Mouse (Mus musculus) spleen, postnatal 10 days (tissue): Measurements from ENCODE around the gene Gm17455.

ENCODE experiments used
- DNase-seq, 2 experiments: peaks; one replicate each; pipeline ENCODE4 v3.0.0; 2021 to 2022; ENCODE audit warnings: low spot score in 2 of 2

Gm17455 gene

GRCm38 (mm10) chr10:60399449-60399848 lies at the start of gene Gm17455:
TSS of gene Gm17455 (plus strand) at chr10:60399726.
- DNase-seq, result no peak

GRCm38 (mm10) chr10:60350077-60350804 lies 49.3 kb upstream of the Gm17455 start:
- DNase-seq, result peak; percentile 36 to 38

GRCm38 (mm10) chr10:60350805-60351167 lies 48.7 kb upstream of the Gm17455 start:
- DNase-seq, result peak; percentile 97 to 98

- DNase-seq, result peak in 1 of 2 experiments; percentile 21
Observed at GRCm38 (mm10) chr10:60351248-60351647, 48.3 kb upstream of the Gm17455 start.

- DNase-seq, result peak in 1 of 2 experiments; percentile 66
Observed at GRCm38 (mm10) chr10:60351761-60352455, 47.6 kb upstream of the Gm17455 start.

- DNase-seq, result no peak
Observed at GRCm38 (mm10) chr10:60353241-60354002, 46.1 kb upstream of the Gm17455 start.

GRCm38 (mm10) chr10:60354003-60354325 lies 45.6 kb upstream of the Gm17455 start:
- no peak for DNase-seq

- DNase-seq, result no peak
Observed at GRCm38 (mm10) chr10:60354881-60355677, 44.4 kb upstream of the Gm17455 start.

- DNase-seq, result no peak
Observed at GRCm38 (mm10) chr10:60357441-60357840, 42.1 kb upstream of the Gm17455 start.

GRCm38 (mm10) chr10:60357901-60358300 lies 41.6 kb upstream of the Gm17455 start:
- no peak for DNase-seq

GRCm38 (mm10) chr10:60358776-60359175 lies 40.8 kb upstream of the Gm17455 start:
- no peak for DNase-seq

GRCm38 (mm10) chr10:60361615-60362309 lies 37.8 kb upstream of the Gm17455 start:
- no peak for DNase-seq

- DNase-seq, result no peak
Observed at GRCm38 (mm10) chr10:60362310-60362628, 37.3 kb upstream of the Gm17455 start.

GRCm38 (mm10) chr10:60363426-60363825 lies 36.1 kb upstream of the Gm17455 start:
- DNase-seq, result no peak

- no peak for DNase-seq
Observed at GRCm38 (mm10) chr10:60367145-60367544, 32.4 kb upstream of the Gm17455 start.

GRCm38 (mm10) chr10:60367904-60368303 lies 31.6 kb upstream of the Gm17455 start:
- DNase-seq, result no peak

- no peak for DNase-seq
Observed at GRCm38 (mm10) chr10:60369405-60369804, 30.1 kb upstream of the Gm17455 start.

- DNase-seq, result no peak
Observed at GRCm38 (mm10) chr10:60370098-60370497, 29.4 kb upstream of the Gm17455 start.

- peak in 1 of 2 experiments; percentile 64 for DNase-seq
Observed at GRCm38 (mm10) chr10:60370601-60371061, 28.9 kb upstream of the Gm17455 start.

- peak in 1 of 2 experiments; percentile 69 for DNase-seq
Observed at GRCm38 (mm10) chr10:60371596-60372386, 27.7 kb upstream of the Gm17455 start.
